Mouse (Mus musculus) stomach, embryonic 14.5 days (tissue): ENCODE measurements around the gene 3110082I17Rik. TPM values are rescaled to one million over a fixed set of nuclear protein-coding genes. Genes with fewer than 3 reads are reported as not detected.

ENCODE experiments used
- ATAC-seq: fragments of 200-750 bp; cut with Nextera tagmentation; 2 replicates; pipeline ENCODE4 v1.8.0; 2017; ENCODE audit warnings: low read depth, moderate TSS enrichment; ENCODE audit not compliant: insufficient number of reproducible peaks, insufficient read depth, low FRiP score
- H3K27ac ChIP-seq: fragments of 300-500 bp; sonication (generic); 2 replicates; pipeline ENCODE4 v1.5.1; 2014; ENCODE audit warnings: mild to moderate bottlenecking, low read length, moderate library complexity, mixed read lengths
- H3K27me3 ChIP-seq: fragments of 300-500 bp; sonication (generic); 2 replicates; pipeline ENCODE4 v1.6.1; 2014; ENCODE audit warnings: low read length, control low read depth, mixed read lengths; ENCODE audit not compliant: control insufficient read depth, insufficient read depth
- H3K36me3 ChIP-seq: fragments of 300-500 bp; sonication (generic); 2 replicates; pipeline ENCODE4 v1.6.1; 2014; ENCODE audit warnings: mild to moderate bottlenecking, control low read depth, low read length, moderate library complexity, mixed read lengths; ENCODE audit not compliant: control insufficient read depth, insufficient read depth
- H3K4me1 ChIP-seq: fragments of 300-500 bp; sonication (generic); 2 replicates; pipeline ENCODE4 v1.6.1; 2014; ENCODE audit warnings: low read length, control low read depth, mixed read lengths; ENCODE audit not compliant: control insufficient read depth, insufficient read depth
- H3K4me2 ChIP-seq: fragments of 300-500 bp; sonication (generic); replicated peaks from 2 replicates; pipeline ENCODE4 v1.6.1; 2014; ENCODE audit warnings: low read depth, low read length, control low read depth
- H3K4me3 ChIP-seq: fragments of 300-500 bp; sonication (generic); 2 replicates; pipeline ENCODE4 v1.5.1; 2014; ENCODE audit warnings: low read depth, low read length, control low read depth
- H3K9ac ChIP-seq: fragments of 300-500 bp; sonication (generic); replicated peaks from 2 replicates; pipeline ENCODE4 v1.6.1; 2014; ENCODE audit warnings: low read depth, mild to moderate bottlenecking, control low read depth, low read length, moderate library complexity, mixed read lengths
- H3K9me3 ChIP-seq: fragments of 300-500 bp; sonication (generic); 2 replicates; pipeline ENCODE4 v1.6.1; 2016; ENCODE audit warnings: low read depth, low read length, control low read depth; ENCODE audit not compliant: control insufficient read depth
- WGBS: fragments of 180-500 bp; shearing (Covaris S2); extraction: QIAGEN DNeasy Blood & Tissue Kit; methylation state at CpG from one replicate; pipeline ENCODE4 v1.1.7; 2014; 5-methylcytosine and 5-hydroxymethylcytosine counted together
- polyA plus RNA-seq: library from polyadenylated mRNA; unstranded; fragments of >200 nt; fragmentation: Nextera tagmentation; extraction: Ambion mirVana; gene quantifications from 2 replicates; pipeline ENCODE4 v1.2.1, GENCODE M21; 2014

3110082I17Rik gene
- polyA plus RNA-seq, 1 experiment from 2014 or later = 37.7 TPM

DNA sequence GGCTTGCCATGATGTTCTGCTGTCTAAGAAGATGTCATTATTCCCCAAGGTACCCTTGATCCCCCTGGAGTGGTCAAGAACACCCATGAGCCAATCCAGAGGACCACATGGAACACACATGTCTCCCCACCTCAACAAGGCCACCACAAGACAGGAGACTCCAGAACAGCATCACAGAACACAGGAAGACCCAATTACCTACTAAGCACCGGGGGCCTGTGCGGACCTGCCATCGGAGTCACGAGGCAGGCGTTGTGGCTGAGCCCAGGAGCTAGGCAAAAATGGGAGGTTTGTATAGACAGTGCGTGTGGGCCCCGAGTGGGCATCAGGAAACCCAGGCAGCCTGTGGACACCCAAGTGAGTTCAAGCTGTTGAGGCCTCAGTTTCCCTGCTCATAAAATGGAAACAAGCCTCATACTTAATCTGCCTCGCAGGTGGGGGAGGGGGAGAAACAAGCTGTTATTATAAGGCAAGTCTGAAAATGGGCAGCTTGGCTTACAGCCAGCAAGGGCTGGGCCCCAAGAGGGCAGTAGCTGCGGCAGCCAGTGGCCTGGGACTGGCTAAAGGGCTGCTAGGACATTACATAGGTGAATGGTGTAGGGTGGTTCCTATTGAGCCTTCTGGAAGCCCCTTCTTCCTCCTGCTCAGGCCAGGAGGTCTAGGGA is 136.9 kb downstream of the 3110082I17Rik start:
- no peak overlapping the region for H3K4me3 ChIP-seq
- H3K27me3 ChIP-seq = peaks cover 21% of the 10 kb centered on the region
- 75% methylated on average over 9 of the region's 9 CpGs for WGBS
- H3K9me3 ChIP-seq = no peaks in the 10 kb centered on the region
- no peak for ATAC-seq
- H3K36me3 ChIP-seq = no peaks in the 10 kb centered on the region
- no peak overlapping the region for H3K4me2 ChIP-seq
- H3K9ac ChIP-seq = no peak overlapping the region
- 0 out of 2 replicates have a peak, but pooled peaks cover 6% of the 10 kb centered on the region for H3K4me1 ChIP-seq
- no peak overlapping the region for H3K27ac ChIP-seq

DNA sequence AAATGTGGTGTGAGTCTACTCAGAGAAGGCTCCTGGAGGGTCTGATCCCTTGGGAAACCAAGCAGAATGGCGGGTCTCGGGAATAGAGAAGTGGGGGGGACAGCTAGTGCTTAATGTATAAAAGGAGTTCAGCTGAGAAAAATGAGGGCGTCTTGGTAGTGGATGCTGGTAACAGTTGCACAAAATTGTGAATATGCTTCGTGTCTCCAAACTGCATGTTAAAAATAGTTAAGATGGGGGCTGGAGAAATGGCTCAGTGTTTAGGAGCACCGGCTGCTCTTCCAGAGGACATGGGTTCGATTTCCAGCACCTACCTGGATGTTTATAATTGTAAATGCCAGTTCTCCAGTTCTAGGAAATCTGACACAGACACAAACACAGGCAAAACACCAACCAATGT is 139.0 kb downstream of the 3110082I17Rik start:
- Histone ChIP-seq H3K27ac (no peak overlapping the region), H3K9ac (no peak overlapping the region), H3K4me3 (no peak overlapping the region), H3K36me3 (no peaks in the 10 kb centered on the region), H3K9me3 (no peaks in the 10 kb centered on the region), H3K27me3 (peaks cover 19% of the 10 kb centered on the region), H3K4me1 (0 out of 2 replicates have a peak, but pooled peaks cover 6% of the 10 kb centered on the region), H3K4me2 (no peak overlapping the region)
- no peak for ATAC-seq
- 76% methylated on average over 6 of the region's 6 CpGs for WGBS

DNA sequence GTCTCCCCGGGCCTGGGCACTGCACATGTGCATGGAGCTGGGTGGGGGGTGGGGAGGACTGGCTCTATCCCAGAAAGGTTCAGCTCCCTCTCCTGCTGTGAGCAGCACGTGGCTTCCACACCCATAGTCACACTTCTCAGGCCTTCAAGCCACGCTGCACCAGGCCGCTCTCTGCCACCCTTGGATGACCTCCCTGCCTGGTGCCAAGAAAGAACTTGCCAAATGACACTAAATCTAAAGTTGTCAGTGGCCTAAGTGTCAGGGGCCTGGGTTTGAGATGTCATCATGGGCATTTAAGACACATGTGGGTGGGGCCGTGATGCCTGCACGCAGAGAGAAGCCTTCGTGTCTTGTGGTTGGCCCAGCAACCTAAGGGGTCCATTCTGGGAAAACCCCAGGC is 139.9 kb downstream of the 3110082I17Rik start:
- WGBS = 74% methylated on average over 7 of the region's 7 CpGs
- Histone ChIP-seq H3K4me3 (no peak overlapping the region), H3K9me3 (no peaks in the 10 kb centered on the region), H3K4me1 (0 out of 2 replicates have a peak, but pooled peaks cover 6% of the 10 kb centered on the region), H3K27ac (no peak overlapping the region), H3K27me3 (peaks cover 12% of the 10 kb centered on the region), H3K4me2 (no peak overlapping the region), H3K36me3 (no peaks in the 10 kb centered on the region), H3K9ac (no peak overlapping the region)
- ATAC-seq = no peak

DNA sequence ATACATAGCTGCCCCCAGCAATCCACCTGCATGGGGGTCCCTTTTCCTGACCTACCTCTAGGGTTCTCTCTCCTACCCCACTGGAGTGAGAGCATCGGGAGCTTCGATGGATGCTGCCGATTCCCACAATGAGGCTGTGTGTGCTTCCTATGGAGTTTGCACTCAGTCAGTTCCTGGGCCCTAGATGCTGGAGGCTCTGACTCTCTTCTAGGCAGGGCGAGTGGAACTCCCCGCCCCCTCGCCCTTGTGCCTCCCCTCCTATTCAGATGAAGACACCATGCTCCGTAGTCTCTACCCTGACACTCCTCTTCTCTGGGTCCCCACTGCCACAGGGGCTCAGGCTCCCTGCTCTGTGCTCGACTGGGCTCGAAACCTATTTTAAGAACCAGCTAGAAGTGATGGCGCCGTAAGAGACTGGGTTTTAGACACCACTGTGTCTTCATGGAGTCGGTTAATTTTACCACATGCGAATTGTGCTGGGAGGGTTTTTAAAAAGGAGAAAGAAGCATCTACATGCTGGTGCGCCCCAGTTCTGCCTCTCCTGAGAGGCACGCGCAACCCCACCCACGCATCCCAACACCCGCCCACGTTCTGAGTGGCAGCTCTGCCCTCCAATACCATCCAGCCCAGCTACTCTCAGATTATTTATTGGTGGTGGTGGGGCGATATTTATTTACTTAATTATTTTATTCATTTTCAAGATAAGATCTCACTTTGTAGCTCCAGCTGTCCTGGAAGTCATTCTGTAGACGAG is 142.4 kb downstream of the 3110082I17Rik start:
- no peaks in the 10 kb centered on the region for H3K36me3 ChIP-seq
- no peaks in the 10 kb centered on the region for H3K27me3 ChIP-seq
- H3K9me3 ChIP-seq = no peaks in the 10 kb centered on the region
- no peak for ATAC-seq
- WGBS = 69% methylated on average over 21 of the region's 21 CpGs
- H3K27ac ChIP-seq = peak overlapping the region; percentile 44; the same call in 1 of the 2 replicates
- no peak overlapping the region for H3K4me2 ChIP-seq
- H3K9ac ChIP-seq = no peak overlapping the region
- no peak overlapping the region for H3K4me3 ChIP-seq
- H3K4me1 ChIP-seq = no peaks in the 10 kb centered on the region

DNA sequence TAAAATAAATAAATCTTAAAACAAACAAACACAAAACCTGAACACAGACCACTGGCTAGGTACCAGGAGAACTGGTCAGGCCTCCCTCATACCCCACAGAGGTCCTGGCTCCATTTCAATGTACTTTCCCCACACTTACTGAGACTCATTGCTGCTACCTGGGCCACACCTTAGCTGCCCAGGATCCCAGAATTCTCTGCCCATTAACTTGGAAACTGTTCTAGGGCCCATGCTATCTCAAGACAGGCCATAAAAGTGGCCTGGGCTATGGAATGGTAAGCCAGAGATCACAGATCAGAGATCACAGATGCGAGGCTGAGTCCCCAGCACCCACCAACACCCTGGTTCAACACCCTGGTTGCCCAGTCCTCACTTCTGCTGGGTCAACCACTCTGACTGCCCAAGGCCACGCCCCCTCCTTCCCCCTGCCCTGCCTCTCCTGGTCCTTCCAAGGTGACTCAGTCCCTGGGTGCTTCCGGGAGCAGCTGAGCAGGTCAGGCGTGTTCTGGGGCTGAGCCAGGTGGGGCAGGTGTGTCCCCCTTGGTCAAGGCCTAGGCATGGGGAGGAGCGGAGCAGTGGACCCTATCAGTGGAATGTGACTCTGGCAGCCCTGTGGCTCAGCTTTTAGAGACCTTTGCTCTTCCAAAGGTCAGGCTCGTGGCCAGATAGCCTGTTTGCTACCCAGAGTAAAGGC is 143.2 kb downstream of the 3110082I17Rik start:
- no peak overlapping the region for H3K4me2 ChIP-seq
- no peaks in the 10 kb centered on the region for H3K36me3 ChIP-seq
- no peaks in the 10 kb centered on the region for H3K27me3 ChIP-seq
- no peaks in the 10 kb centered on the region for H3K9me3 ChIP-seq
- 59% methylated on average over 6 of the region's 6 CpGs for WGBS
- H3K4me1 ChIP-seq = no peaks in the 10 kb centered on the region
- H3K4me3 ChIP-seq = no peak overlapping the region
- H3K9ac ChIP-seq = no peak overlapping the region
- peak overlapping the region; percentile 44; the same call in 1 of the 2 replicates for H3K27ac ChIP-seq
- peak; percentile 87 for ATAC-seq

DNA sequence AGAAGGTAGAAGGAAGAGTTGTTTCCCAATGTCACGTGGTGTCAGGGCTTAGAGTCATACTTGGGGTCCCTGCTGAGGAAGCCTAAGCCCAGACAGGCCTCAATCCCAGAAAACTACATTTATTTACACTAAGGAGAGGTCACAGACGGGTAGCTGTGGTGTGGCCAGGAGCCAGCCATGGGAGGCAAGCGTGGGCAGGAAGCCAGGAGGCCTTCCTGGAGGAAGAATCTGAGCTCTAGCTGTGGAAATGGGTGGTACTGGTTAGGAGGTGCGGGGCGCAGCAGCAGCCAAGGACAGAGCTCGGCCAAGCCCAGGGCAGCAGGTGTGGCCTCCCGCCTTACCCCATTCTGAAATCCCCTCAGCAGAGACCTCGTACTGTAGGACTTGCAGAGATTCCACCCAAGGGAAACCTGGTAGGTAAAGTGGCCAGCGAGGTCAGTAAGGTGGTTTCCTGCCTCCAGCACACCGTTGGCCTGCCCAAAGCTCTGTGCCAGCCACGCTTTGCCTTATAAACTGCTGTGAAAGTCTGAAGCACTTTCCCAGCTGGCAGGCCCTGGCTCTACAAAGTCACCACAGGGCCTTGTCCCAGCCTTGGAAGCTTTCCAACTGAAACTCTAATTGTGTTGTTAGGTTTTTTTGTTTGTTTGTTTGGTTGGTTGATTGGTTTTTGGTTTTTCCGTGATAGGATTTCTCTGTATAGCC is 145.2 kb downstream of the 3110082I17Rik start:
- H3K27ac ChIP-seq = no peak overlapping the region
- H3K9me3 ChIP-seq = no peaks in the 10 kb centered on the region
- 85% methylated on average over 12 of the region's 12 CpGs for WGBS
- H3K4me3 ChIP-seq = no peak overlapping the region
- H3K4me1 ChIP-seq = no peaks in the 10 kb centered on the region
- H3K9ac ChIP-seq = no peak overlapping the region
- no peak for ATAC-seq
- no peak overlapping the region for H3K4me2 ChIP-seq
- H3K27me3 ChIP-seq = no peaks in the 10 kb centered on the region
- H3K36me3 ChIP-seq = no peaks in the 10 kb centered on the region

DNA sequence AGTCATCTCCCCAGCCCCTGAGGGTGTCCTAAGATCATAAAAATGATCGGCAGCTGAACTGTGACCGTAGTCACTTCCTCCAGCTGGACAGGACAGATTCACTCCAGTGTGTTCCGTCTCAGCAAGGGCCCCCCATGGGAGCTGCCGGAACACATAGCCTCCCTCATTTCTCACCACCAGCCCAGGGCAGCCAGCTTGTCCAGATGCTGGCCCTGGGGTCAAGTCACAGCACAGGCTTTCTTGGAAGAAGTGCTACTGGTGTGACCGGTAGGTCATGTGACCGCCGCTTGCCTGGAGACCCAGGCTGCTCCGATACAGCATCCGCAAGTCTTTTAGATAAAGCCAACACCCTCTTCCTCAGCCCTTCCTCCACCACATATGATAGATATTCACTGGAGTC is 146.8 kb downstream of the 3110082I17Rik start:
- no peaks in the 10 kb centered on the region for H3K9me3 ChIP-seq
- no peak overlapping the region for H3K27ac ChIP-seq
- H3K36me3 ChIP-seq = no peaks in the 10 kb centered on the region
- ATAC-seq = no peak
- H3K4me3 ChIP-seq = no peak overlapping the region
- H3K27me3 ChIP-seq = no peaks in the 10 kb centered on the region
- no peaks in the 10 kb centered on the region for H3K4me1 ChIP-seq
- H3K4me2 ChIP-seq = no peak overlapping the region
- 76% methylated on average over 9 of the region's 9 CpGs for WGBS
- no peak overlapping the region for H3K9ac ChIP-seq

DNA sequence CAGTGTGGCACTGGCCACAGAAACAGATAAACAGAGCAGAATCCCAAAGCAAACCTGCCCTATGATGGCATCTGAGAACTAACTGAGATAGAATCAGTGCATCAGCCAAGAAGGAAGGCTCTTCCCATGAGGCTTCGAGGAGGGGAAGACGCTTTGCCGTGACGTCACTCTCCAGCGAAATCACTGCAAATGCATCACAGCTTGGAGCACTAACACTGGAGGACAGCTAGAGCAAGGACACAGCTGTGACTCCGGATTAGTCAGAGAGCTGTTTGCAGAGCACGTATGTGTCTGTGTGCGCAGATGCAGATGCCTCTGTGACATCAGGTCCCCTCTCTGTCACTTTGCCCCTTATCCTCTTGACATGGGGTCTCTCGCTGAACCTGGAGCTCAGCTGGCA is 148.5 kb downstream of the 3110082I17Rik start:
- no peak overlapping the region for H3K4me2 ChIP-seq
- no peaks in the 10 kb centered on the region for H3K9me3 ChIP-seq
- no peak overlapping the region for H3K9ac ChIP-seq
- 87% methylated on average over 9 of the region's 9 CpGs for WGBS
- no peak for ATAC-seq
- H3K27me3 ChIP-seq = no peaks in the 10 kb centered on the region
- H3K4me1 ChIP-seq = no peaks in the 10 kb centered on the region
- H3K4me3 ChIP-seq = no peak overlapping the region
- no peaks in the 10 kb centered on the region for H3K36me3 ChIP-seq
- H3K27ac ChIP-seq = no peak overlapping the region
